Mouse (Mus musculus) CH12F3 (cell line): ENCODE measurements around the gene Vmn1r83.

Experiments used
- in situ Hi-C: fragments of 300-500 bp; cut with MboI; formaldehyde crosslinking; loops from 2 replicates; pipeline ENCODE4 v1.14.3; 2020; ENCODE audit warnings: low sequenced_read_pairs

Gene Vmn1r83

GRCm38 (mm10) chr7:12329381-12329780 lies at the start of gene Vmn1r83:
Gene Vmn1r83 (minus strand): TSS chr7:12329481.
- in situ Hi-C loops, result no loop called here

- in situ Hi-C loops, result no loop called here
These were observed 39.9 kb upstream of the Vmn1r83 start, which contains the start of gene Vmn1r84 for GRCm38 (mm10) chr7:12369173-12369572. Gene Vmn1r84 (minus strand): TSS chr7:12369273.

GRCm38 (mm10) chr7:12300130-12300529 lies 29.2 kb downstream of the Vmn1r83 start, which contains the start of gene Vmn1r82:
Gene Vmn1r82 (plus strand): TSS chr7:12300430.
- in situ Hi-C loops, result no loop called here
